Mouse (Mus musculus): Measurements from ENCODE around the gene Bsnd. TPM values are rescaled to one million over a fixed set of nuclear protein-coding genes. Genes with fewer than 3 reads are reported as not detected.

Gene Bsnd
- total and polyA plus RNA-seq, 3 experiments = 0.16 TPM; not detected in 2

DNA sequence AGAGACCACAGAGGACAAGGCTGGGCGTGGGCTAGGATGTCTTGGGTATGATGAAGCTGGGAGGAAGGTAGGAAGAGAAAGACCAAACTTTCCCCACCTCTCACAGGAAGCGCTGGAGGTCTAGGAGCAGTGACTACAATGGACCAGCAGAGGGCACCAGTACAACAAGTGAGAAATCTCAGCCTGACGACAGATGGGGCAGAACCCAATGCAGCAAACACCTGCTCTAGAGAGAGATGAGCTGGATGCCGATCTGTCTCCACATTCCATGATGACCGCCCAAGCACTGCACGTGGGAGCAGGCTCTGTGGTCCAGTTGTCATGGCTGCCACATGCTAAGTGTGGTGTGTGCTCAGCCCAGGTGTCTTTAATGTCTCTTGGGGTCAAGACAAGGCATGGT, 17.8 kb downstream of the Bsnd start:
- ATAC-seq (ENCODE audit: extremely low read depth, insufficient number of reproducible peaks, low FRiP score, poor library complexity, severe bottlenecking) (no peak), DNase-seq (ENCODE audit: low spot score) (no peak)
- TF ChIP-seq CTCF (IDR thresholded peaks at IDR 0.05; ENCODE audit: low read depth, low read length) (peak; percentile 41; the same call in 1 of the 2 replicates), POLR2AphosphoS5 (IDR thresholded peaks at IDR 0.05; ENCODE audit: insufficient replicate concordance, low read depth, low read length) (no peak)
- no peaks in the 10 kb centered on the region for H3K4me1 ChIP-seq (ENCODE audit: insufficient read depth, low read depth, low read length)
- no peaks in the 10 kb centered on the region for H3K9me3 ChIP-seq (replicated peaks)
- H3K27me3 ChIP-seq (ENCODE audit: insufficient read depth, low read length) = peaks cover 11% of the 10 kb centered on the region; the same call in 1 of the 2 replicates
- H3K4me3 ChIP-seq (ENCODE audit: low read depth, low read length) = no peak overlapping the region
- H3K36me3 ChIP-seq (replicated peaks) = no peaks in the 10 kb centered on the region

DNA sequence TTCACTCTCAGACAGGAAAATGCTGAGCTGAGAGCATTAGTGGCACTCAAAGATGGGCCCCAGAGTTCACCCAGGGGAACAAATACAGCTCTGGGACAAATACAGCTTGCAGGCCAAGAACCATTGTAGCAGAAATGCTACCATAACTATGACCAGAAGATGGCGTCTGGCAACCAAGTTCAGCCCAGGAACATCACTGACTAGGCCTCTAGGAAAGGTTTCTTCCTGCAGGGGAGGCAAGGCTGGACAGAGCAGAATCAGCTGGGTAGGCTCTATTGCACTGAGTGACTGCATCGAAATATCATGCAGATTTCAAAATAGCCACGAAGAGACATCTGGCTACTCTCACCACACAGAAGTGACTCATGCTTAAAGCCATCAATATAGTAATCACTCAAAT, 19.7 kb downstream of the Bsnd start:
- peaks cover 13% of the 10 kb centered on the region for H3K27me3 ChIP-seq (ENCODE audit: insufficient read depth, low read length)
- DNase-seq (ENCODE audit: low spot score) = peak; percentile 21

DNA sequence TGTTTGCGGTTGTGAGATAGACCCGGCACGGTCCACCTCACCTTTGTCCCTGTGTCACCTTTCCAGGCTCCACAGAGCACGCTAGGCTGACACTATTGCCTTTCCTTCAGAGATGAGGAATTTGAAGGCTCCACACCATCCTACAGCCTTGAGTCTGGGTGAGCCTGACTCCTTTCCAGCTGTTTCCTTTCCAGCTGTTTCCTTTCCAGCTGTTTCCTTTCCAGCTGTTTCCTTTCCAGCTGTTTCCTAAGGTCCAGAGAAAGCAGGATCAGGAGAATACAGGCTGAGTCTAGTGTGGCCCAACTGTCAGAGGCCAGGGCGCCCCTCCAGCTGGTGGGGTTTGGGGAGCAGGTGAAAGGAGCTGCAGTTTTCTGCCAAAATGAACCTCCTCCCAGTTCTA, 21.2 kb downstream of the Bsnd start:
- no peaks in the 10 kb centered on the region for H3K9me3 ChIP-seq (replicated peaks)
- ATAC-seq (ENCODE audit: extremely low read depth, insufficient number of reproducible peaks, low FRiP score, poor library complexity, severe bottlenecking) (no peak), DNase-seq (ENCODE audit: low spot score) (no peak)
- no peak overlapping the region for H3K4me3 ChIP-seq (ENCODE audit: low read depth, low read length)
- no peaks in the 10 kb centered on the region for H3K36me3 ChIP-seq (replicated peaks)
- peaks cover 20% of the 10 kb centered on the region for H3K27me3 ChIP-seq (ENCODE audit: insufficient read depth, low read length)
- TF ChIP-seq POLR2AphosphoS5 (IDR thresholded peaks at IDR 0.05; ENCODE audit: insufficient replicate concordance, low read depth, low read length) (no peak), TAL1 (conservative IDR thresholded peaks at IDR 0.05; ENCODE audit: low read depth, low read length) (no peak), CTCF (IDR thresholded peaks at IDR 0.05; ENCODE audit: low read depth, low read length) (no peak), GATA2 (IDR thresholded peaks at IDR 0.05; ENCODE audit: borderline replicate concordance, low read depth, low read length) (no peak), GATA1 (IDR thresholded peaks at IDR 0.05; ENCODE audit: borderline replicate concordance, low read length) (no peak)
- no peaks in the 10 kb centered on the region for H3K4me1 ChIP-seq (ENCODE audit: insufficient read depth, low read depth, low read length)

More for the DNA sequence above, 19.7 kb downstream of the Bsnd start:
- Histone ChIP-seq H3K9me3 (replicated peaks) (no peaks in the 10 kb centered on the region), H3K4me1 (ENCODE audit: insufficient read depth, low read depth, low read length) (no peaks in the 10 kb centered on the region), H3K36me3 (replicated peaks) (no peaks in the 10 kb centered on the region), H3K4me3 (ENCODE audit: low read depth, low read length) (no peak overlapping the region)
- ATAC-seq (ENCODE audit: extremely low read depth, insufficient number of reproducible peaks, low FRiP score, poor library complexity, severe bottlenecking) = no peak
- TF ChIP-seq TAL1 (conservative IDR thresholded peaks at IDR 0.05; ENCODE audit: low read depth, low read length) (no peak), POLR2AphosphoS5 (IDR thresholded peaks at IDR 0.05; ENCODE audit: insufficient replicate concordance, low read depth, low read length) (no peak), CTCF (IDR thresholded peaks at IDR 0.05; ENCODE audit: low read depth, low read length) (peak; percentile 18; the same call in 1 of the 2 replicates)

DNA sequence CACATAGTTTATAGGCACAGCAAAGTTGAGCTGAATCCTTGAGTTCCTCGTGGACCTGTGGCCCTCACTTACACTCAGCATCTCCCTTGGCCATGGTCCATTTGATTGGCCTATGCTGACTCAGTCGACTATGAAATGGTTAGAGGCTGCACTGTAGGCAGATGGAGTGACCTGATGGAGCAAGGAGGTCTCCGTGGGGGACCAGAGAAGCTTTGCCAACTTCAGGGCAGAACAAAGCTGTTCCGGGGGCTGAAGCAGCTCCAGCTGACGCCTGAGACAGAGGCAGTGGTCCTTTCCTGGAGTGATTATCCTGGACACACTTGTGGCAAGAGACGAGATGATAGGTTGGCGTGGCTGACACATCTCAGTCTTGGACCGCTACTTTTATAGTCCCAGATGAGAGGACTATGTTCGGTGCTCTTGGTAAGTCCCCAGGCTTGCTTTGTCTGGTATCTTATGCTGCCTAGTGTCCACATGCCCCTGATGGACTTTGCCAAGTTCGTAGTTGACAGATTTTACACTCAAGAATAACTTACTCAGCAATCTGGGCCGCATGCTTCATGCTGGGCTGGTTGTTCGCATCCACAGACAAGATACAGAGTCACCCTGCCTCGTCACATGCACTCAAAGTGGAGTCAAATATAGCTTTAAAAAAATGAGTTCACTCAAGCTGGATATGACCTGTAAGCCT, 24.5 kb downstream of the Bsnd start:
- TF ChIP-seq TAL1 (conservative IDR thresholded peaks at IDR 0.05; ENCODE audit: low read depth, low read length) (no peak), GATA2 (IDR thresholded peaks at IDR 0.05; ENCODE audit: borderline replicate concordance, low read depth, low read length) (no peak), CTCF (IDR thresholded peaks at IDR 0.05; ENCODE audit: low read depth, low read length) (no peak), POLR2AphosphoS5 (IDR thresholded peaks at IDR 0.05; ENCODE audit: insufficient replicate concordance, low read depth, low read length) (no peak), GATA1 (IDR thresholded peaks at IDR 0.05; ENCODE audit: borderline replicate concordance, low read length) (no peak)
- no peak overlapping the region for H3K4me3 ChIP-seq (ENCODE audit: low read depth, low read length)
- no peaks in the 10 kb centered on the region for H3K36me3 ChIP-seq (replicated peaks)
- ATAC-seq (ENCODE audit: extremely low read depth, insufficient number of reproducible peaks, low FRiP score, poor library complexity, severe bottlenecking) = no peak
- H3K27me3 ChIP-seq (ENCODE audit: insufficient read depth, low read length) = peaks cover 24% of the 10 kb centered on the region
- no peak for DNase-seq (ENCODE audit: low spot score)
- H3K9me3 ChIP-seq (replicated peaks) = no peaks in the 10 kb centered on the region
- no peaks in the 10 kb centered on the region for H3K4me1 ChIP-seq (ENCODE audit: insufficient read depth, low read depth, low read length)

DNA sequence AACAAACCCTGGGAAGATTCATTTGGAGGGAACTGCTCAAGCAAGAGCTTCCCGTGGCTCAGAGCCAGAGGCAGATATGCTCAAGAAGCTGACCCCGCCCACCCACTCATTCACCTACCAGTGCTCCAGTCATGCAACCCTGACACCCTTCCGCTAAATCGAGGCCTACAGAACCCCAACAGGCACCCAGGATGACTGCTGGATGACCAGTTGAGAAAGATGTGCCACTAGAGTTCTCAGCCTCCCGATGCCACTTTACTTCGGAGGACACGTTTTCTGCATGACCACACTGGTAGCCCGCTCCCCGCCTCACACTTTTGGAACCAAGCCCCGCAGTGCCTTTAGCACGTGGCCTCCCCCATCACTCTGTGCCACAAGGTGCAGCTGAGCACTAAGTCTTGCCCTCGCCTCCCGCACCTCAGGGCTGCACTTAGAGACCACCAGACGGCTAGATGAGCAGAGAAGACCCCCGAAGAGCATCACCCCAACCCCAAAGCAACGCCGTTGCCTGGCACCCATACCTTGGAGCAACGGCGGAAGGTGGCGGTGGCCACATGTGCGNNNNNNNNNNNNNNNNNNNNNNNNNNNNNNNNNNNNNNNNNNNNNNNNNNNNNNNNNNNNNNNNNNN, 28.8 kb downstream of the Bsnd start:
- ATAC-seq (ENCODE audit: extremely low read depth, insufficient number of reproducible peaks, low FRiP score, poor library complexity, severe bottlenecking) (no peak), DNase-seq (ENCODE audit: low spot score) (no peak)
- H3K36me3 ChIP-seq (replicated peaks) = no peaks in the 10 kb centered on the region
- H3K27me3 ChIP-seq (ENCODE audit: insufficient read depth, low read length) = peaks cover 26% of the 10 kb centered on the region
- TF ChIP-seq POLR2AphosphoS5 (IDR thresholded peaks at IDR 0.05; ENCODE audit: insufficient replicate concordance, low read depth, low read length) = no peak
- TF ChIP-seq CTCF (IDR thresholded peaks at IDR 0.05; ENCODE audit: low read depth, low read length) = no peak
- no peak for TF ChIP-seq GATA2 (IDR thresholded peaks at IDR 0.05; ENCODE audit: borderline replicate concordance, low read depth, low read length)
- TF ChIP-seq GATA1 (IDR thresholded peaks at IDR 0.05; ENCODE audit: borderline replicate concordance, low read length) = no peak
- no peak for TF ChIP-seq TAL1 (conservative IDR thresholded peaks at IDR 0.05; ENCODE audit: low read depth, low read length)
- no peak overlapping the region for H3K4me3 ChIP-seq (ENCODE audit: low read depth, low read length)
- H3K4me1 ChIP-seq (ENCODE audit: insufficient read depth, low read depth, low read length) = no peaks in the 10 kb centered on the region
- no peaks in the 10 kb centered on the region for H3K9me3 ChIP-seq (replicated peaks)

DNA sequence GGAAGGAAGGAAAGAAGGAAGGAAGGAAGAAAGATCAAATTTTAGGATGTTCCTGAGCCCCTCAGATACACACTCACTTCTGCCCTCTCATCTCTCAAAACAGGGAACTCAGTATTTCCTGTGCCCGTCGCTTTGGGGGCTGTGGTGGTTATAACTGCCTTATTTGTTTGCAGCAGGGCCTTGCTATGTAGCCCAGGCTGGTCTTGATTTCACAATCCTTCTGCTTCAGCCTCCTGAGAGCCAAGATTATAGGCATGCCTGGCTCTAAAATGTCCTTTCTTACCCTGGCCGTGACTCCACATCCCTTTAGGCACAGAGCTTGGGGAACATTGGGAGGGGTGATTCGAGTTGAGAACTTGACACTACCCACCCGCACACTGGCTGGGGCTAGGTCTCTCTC, 29.6 kb downstream of the Bsnd start:
- Histone ChIP-seq H3K9me3 (replicated peaks) (no peaks in the 10 kb centered on the region), H3K27me3 (ENCODE audit: insufficient read depth, low read length) (peaks cover 26% of the 10 kb centered on the region), H3K4me1 (ENCODE audit: insufficient read depth, low read depth, low read length) (no peaks in the 10 kb centered on the region), H3K36me3 (replicated peaks) (no peaks in the 10 kb centered on the region), H3K4me3 (ENCODE audit: low read depth, low read length) (no peak overlapping the region)
- TF ChIP-seq CTCF (IDR thresholded peaks at IDR 0.05; ENCODE audit: low read depth, low read length) = no peak
- TF ChIP-seq TAL1 (conservative IDR thresholded peaks at IDR 0.05; ENCODE audit: low read depth, low read length) = no peak
- no peak for TF ChIP-seq POLR2AphosphoS5 (IDR thresholded peaks at IDR 0.05; ENCODE audit: insufficient replicate concordance, low read depth, low read length)
- no peak for TF ChIP-seq GATA1 (IDR thresholded peaks at IDR 0.05; ENCODE audit: borderline replicate concordance, low read length)
- TF ChIP-seq GATA2 (IDR thresholded peaks at IDR 0.05; ENCODE audit: borderline replicate concordance, low read depth, low read length) = no peak
- DNase-seq (ENCODE audit: low spot score) = no peak
- no peak for ATAC-seq (ENCODE audit: extremely low read depth, insufficient number of reproducible peaks, low FRiP score, poor library complexity, severe bottlenecking)
